Mouse (Mus musculus) cerebellum, adult 2 months (tissue): ENCODE results near the gene Dlg3. TPM values are rescaled to one million over a fixed set of nuclear protein-coding genes. Genes with fewer than 3 reads are reported as not detected.
A peak's percentile ranks its signal among the peaks of the same experiment; 100 is the strongest.

Source experiments
- DNase-seq, 2 experiments: peaks; one replicate each; pipeline ENCODE4 v3.0.0; 2021
- H3K27ac ChIP-seq: fragments of 200-500 bp; 2 replicates; pipeline ENCODE4 v1.5.1; 2012; ENCODE audit warnings: low read length, control low read depth, inconsistent platforms; ENCODE audit not compliant: insufficient read depth
- H3K27me3 ChIP-seq: fragments of 200-500 bp; 2 replicates; pipeline ENCODE4 v1.6.1; 2012; ENCODE audit warnings: inconsistent platforms, mild to moderate bottlenecking, low read length, moderate library complexity; ENCODE audit not compliant: control insufficient read depth, insufficient read depth
- H3K4me1 ChIP-seq: fragments of 200-500 bp; 2 replicates; pipeline ENCODE4 v1.6.1; 2011; ENCODE audit warnings: low read length; ENCODE audit not compliant: control insufficient read depth, insufficient read depth
- H3K4me3 ChIP-seq: fragments of 200-500 bp; replicated peaks from 2 replicates; pipeline ENCODE3; 2011; ENCODE audit warnings: mild to moderate bottlenecking, low read depth, low read length, control low read depth; ENCODE audit not compliant: insufficient read depth
- CTCF ChIP-seq: fragments of 200-500 bp; IDR thresholded peaks from 2 replicates; pipeline ENCODE4 v1.5.1; 2011; ENCODE audit warnings: low read depth, mild to moderate bottlenecking, control low read depth, low read length, moderate library complexity, borderline replicate concordance; ENCODE audit not compliant: insufficient read depth
- POLR2A ChIP-seq: fragments of 200-500 bp; IDR thresholded peaks from 2 replicates; pipeline ENCODE4 v1.6.1; 2011; ENCODE audit warnings: low read length, control low read depth, borderline replicate concordance; ENCODE audit not compliant: insufficient read depth
- WGBS: fragments of 180-500 bp; shearing (Covaris S2); methylation state at CpG from one replicate; pipeline ENCODE4 v1.1.7; 2018; 5-methylcytosine and 5-hydroxymethylcytosine counted together
- polyA plus RNA-seq: library from polyadenylated mRNA; depleted of rRNA; stranded (reverse); fragments of >200 nt; gene quantifications from 2 replicates; pipeline ENCODE4 v1.2.3, GENCODE M21; 2012

The Dlg3 gene
- polyA plus RNA-seq, 1 experiment = 50.1 TPM

GRCm38 (mm10) chrX:100797851-100798527, 30.5 kb downstream of the Dlg3 start:
- WGBS = 74% methylated on average over 7 of the region's 7 CpGs
- no peak for DNase-seq
- Histone ChIP-seq H3K27me3 (no peaks in the 10 kb centered on the region), H3K4me3 (no peak overlapping the region), H3K4me1 (peaks cover 11% of the 10 kb centered on the region), H3K27ac (no peak overlapping the region)
- TF ChIP-seq CTCF (no peak), POLR2A (no peak)

- DNase-seq = no peak
- 56% methylated on average over 2 of the region's 2 CpGs for WGBS
- Histone ChIP-seq H3K4me3 (no peak overlapping the region), H3K27ac (no peak overlapping the region), H3K27me3 (no peaks in the 10 kb centered on the region), H3K4me1 (peaks cover 4% of the 10 kb centered on the region)
- TF ChIP-seq POLR2A = no peak
- TF ChIP-seq CTCF = no peak
Measured at GRCm38 (mm10) chrX:100800643-100801042, 33.1 kb downstream of the Dlg3 start.

GRCm38 (mm10) chrX:100802034-100802433, 34.5 kb downstream of the Dlg3 start:
- Histone ChIP-seq H3K4me1 (peaks cover 3% of the 10 kb centered on the region; the same call in 1 of the 2 replicates), H3K27me3 (no peaks in the 10 kb centered on the region), H3K4me3 (no peak overlapping the region), H3K27ac (no peak overlapping the region)
- no peak for DNase-seq
- TF ChIP-seq CTCF (no peak), POLR2A (no peak)
- 90% methylated on average over 6 of the region's 6 CpGs for WGBS

GRCm38 (mm10) chrX:100811129-100811528, 43.6 kb downstream of the Dlg3 start:
- TF ChIP-seq POLR2A (no peak), CTCF (no peak)
- no peak overlapping the region for H3K27ac ChIP-seq
- no peak for DNase-seq
- H3K4me1 ChIP-seq = peaks cover 13% of the 10 kb centered on the region
- no peaks in the 10 kb centered on the region for H3K27me3 ChIP-seq
- H3K4me3 ChIP-seq = no peak overlapping the region
- 68% methylated on average over 4 of the region's 4 CpGs for WGBS

- Histone ChIP-seq H3K4me1 (peaks cover 13% of the 10 kb centered on the region; the same call in 1 of the 2 replicates), H3K27ac (no peak overlapping the region), H3K27me3 (no peaks in the 10 kb centered on the region), H3K4me3 (no peak overlapping the region)
- TF ChIP-seq CTCF = no peak
- no peak for TF ChIP-seq POLR2A
- DNase-seq = no peak
- 92% methylated on average over 8 of the region's 8 CpGs for WGBS
Measured at GRCm38 (mm10) chrX:100814139-100814538, 46.6 kb downstream of the Dlg3 start.

GRCm38 (mm10) chrX:100815766-100816165, 48.2 kb downstream of the Dlg3 start:
- peaks cover 8% of the 10 kb centered on the region; the same call in 1 of the 2 replicates for H3K4me1 ChIP-seq
- TF ChIP-seq CTCF = no peak
- no peak for TF ChIP-seq POLR2A
- H3K27me3 ChIP-seq = no peaks in the 10 kb centered on the region
- peak; percentile 77 to 89 for DNase-seq
- no peak overlapping the region; the same call in 1 of the 2 replicates for H3K27ac ChIP-seq
- WGBS = 11% methylated on average over 7 of the region's 7 CpGs
- no peak overlapping the region for H3K4me3 ChIP-seq

- peaks cover 6% of the 10 kb centered on the region; the same call in 1 of the 2 replicates for H3K4me1 ChIP-seq
- no peak overlapping the region for H3K27ac ChIP-seq
- H3K27me3 ChIP-seq = no peaks in the 10 kb centered on the region
- TF ChIP-seq CTCF (no peak), POLR2A (no peak)
- no peak overlapping the region for H3K4me3 ChIP-seq
- 94% methylated on average over 9 of the region's 9 CpGs for WGBS
- no peak for DNase-seq
Measured at GRCm38 (mm10) chrX:100818681-100819080, 51.2 kb downstream of the Dlg3 start.

DNA sequence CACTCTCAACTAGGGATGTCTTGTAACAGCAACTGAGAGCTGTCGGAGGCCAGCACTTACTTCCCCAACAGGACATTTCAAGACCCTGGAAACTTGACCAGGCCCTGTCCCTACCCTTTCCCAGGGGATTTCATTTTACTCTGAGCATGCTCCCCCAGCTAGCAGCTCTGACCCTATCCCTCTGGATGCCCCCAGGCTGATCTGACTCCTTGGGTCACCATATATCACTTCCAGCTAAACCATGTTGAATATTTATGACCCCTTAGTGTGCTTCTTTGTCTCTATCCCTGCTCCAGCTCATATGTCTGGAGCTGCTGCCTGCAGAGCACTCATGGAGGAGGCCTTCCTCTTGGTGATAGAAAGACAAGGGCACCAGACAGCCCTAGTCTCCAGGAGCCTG, 53.6 kb downstream of the Dlg3 start:
- Histone ChIP-seq H3K4me3 (no peak overlapping the region), H3K4me1 (no peaks in the 10 kb centered on the region; the same call in 1 of the 2 replicates), H3K27me3 (no peaks in the 10 kb centered on the region), H3K27ac (no peak overlapping the region)
- no peak for DNase-seq
- no peak for TF ChIP-seq CTCF
- no peak for TF ChIP-seq POLR2A
- WGBS = 80% methylated on average over 1 of the region's 1 CpGs
